Mouse (Mus musculus): ENCODE measurements at regions not wholly inside any gene's neighbourhood (a gene's known extent, or its start where the extent isn't known, plus 50 kb on each side); places are given as distances from the start of the nearest gene placed in this dataset.

- peak overlapping the region; percentile 33; the same call in 1 of the 2 replicates for H3K27ac ChIP-seq (ENCODE audit: low read depth)
- 0 out of 2 replicates have a peak overlapping the region, but pooled peaks have one; percentile 20 for H3K9ac ChIP-seq (ENCODE audit: low read length)
- no peaks in the 10 kb centered on the region for H3K36me3 ChIP-seq (ENCODE audit: control insufficient read depth, insufficient read depth, low read length)
- ATAC-seq (replicated peaks; ENCODE audit: low FRiP score, low TSS enrichment, low read depth) (peak; percentile 73), DNase-seq (ENCODE audit: low spot score) (peak; percentile 75)
- H3K9me3 ChIP-seq (ENCODE audit: control insufficient read depth, low read length) = no peaks in the 10 kb centered on the region
- H3K4me2 ChIP-seq (ENCODE audit: low read length) = peak overlapping the region; percentile 47
- 0 out of 2 replicates have a peak overlapping the region, but pooled peaks have one; percentile 4 for H3K4me3 ChIP-seq (ENCODE audit: low read depth, low read length)
- no peaks in the 10 kb centered on the region for H3K4me1 ChIP-seq (replicated peaks; ENCODE audit: control insufficient read depth, insufficient read depth, low read length)
- WGBS = 33% methylated on average over 26 of the region's 26 CpGs
- H3K27me3 ChIP-seq (replicated peaks; ENCODE audit: control insufficient read depth, insufficient read depth, low read length) = no peaks in the 10 kb centered on the region
Measured at GRCm38 (mm10) chr16:87245933-87246791, 107.8 kb upstream of the N6amt1 start.

GRCm38 (mm10) chr16:87245441-87245840, 108.5 kb upstream of the N6amt1 start:
- no peaks in the 10 kb centered on the region for H3K4me1 ChIP-seq (replicated peaks; ENCODE audit: control insufficient read depth, insufficient read depth, low read length)
- WGBS = 95% methylated on average over 7 of the region's 7 CpGs
- DNase-seq (ENCODE audit: low spot score) = no peak
- ATAC-seq (replicated peaks; ENCODE audit: low FRiP score, low TSS enrichment, low read depth) = no peak
- H3K36me3 ChIP-seq (ENCODE audit: control insufficient read depth, insufficient read depth, low read length) = no peaks in the 10 kb centered on the region
- H3K27me3 ChIP-seq (replicated peaks; ENCODE audit: control insufficient read depth, insufficient read depth, low read length) = no peaks in the 10 kb centered on the region
- H3K9me3 ChIP-seq (ENCODE audit: control insufficient read depth, low read length) = no peaks in the 10 kb centered on the region
- H3K4me2 ChIP-seq (ENCODE audit: low read length) = no peak overlapping the region
- no peak overlapping the region for H3K9ac ChIP-seq (ENCODE audit: low read length)
- no peak overlapping the region for H3K4me3 ChIP-seq (ENCODE audit: low read depth, low read length)
- H3K27ac ChIP-seq (ENCODE audit: low read depth) = no peak overlapping the region

- Histone ChIP-seq H3K9me3 (ENCODE audit: control insufficient read depth, low read length) (no peaks in the 10 kb centered on the region), H3K4me2 (ENCODE audit: low read length) (no peak overlapping the region), H3K27ac (ENCODE audit: low read depth) (no peak overlapping the region), H3K36me3 (ENCODE audit: control insufficient read depth, insufficient read depth, low read length) (no peaks in the 10 kb centered on the region), H3K4me1 (replicated peaks; ENCODE audit: control insufficient read depth, insufficient read depth, low read length) (no peaks in the 10 kb centered on the region), H3K4me3 (ENCODE audit: low read depth, low read length) (no peak overlapping the region), H3K9ac (ENCODE audit: low read length) (no peak overlapping the region), H3K27me3 (replicated peaks; ENCODE audit: control insufficient read depth, insufficient read depth, low read length) (no peaks in the 10 kb centered on the region)
- no peak for ATAC-seq (replicated peaks; ENCODE audit: low FRiP score, low TSS enrichment, low read depth)
- DNase-seq (ENCODE audit: low spot score) = no peak
- WGBS = 77% methylated on average over 7 of the region's 7 CpGs
Measured at GRCm38 (mm10) chr16:87242027-87242426, 112.0 kb upstream of the N6amt1 start.

GRCm38 (mm10) chr16:87239105-87239504, 114.9 kb upstream of the N6amt1 start:
- 65% methylated on average over 7 of the region's 7 CpGs for WGBS
- Histone ChIP-seq H3K4me3 (ENCODE audit: low read depth, low read length) (no peak overlapping the region), H3K36me3 (ENCODE audit: control insufficient read depth, insufficient read depth, low read length) (no peaks in the 10 kb centered on the region), H3K9me3 (ENCODE audit: control insufficient read depth, low read length) (no peaks in the 10 kb centered on the region), H3K27ac (ENCODE audit: low read depth) (no peak overlapping the region), H3K9ac (ENCODE audit: low read length) (no peak overlapping the region), H3K27me3 (replicated peaks; ENCODE audit: control insufficient read depth, insufficient read depth, low read length) (no peaks in the 10 kb centered on the region), H3K4me1 (replicated peaks; ENCODE audit: control insufficient read depth, insufficient read depth, low read length) (no peaks in the 10 kb centered on the region; the same call in 1 of the 2 replicates), H3K4me2 (ENCODE audit: low read length) (no peak overlapping the region)
- ATAC-seq (replicated peaks; ENCODE audit: low FRiP score, low TSS enrichment, low read depth) = 0 out of 2 replicates have a peak, but pooled peaks have one; percentile 19
- no peak for DNase-seq (ENCODE audit: low spot score)

- H3K9ac ChIP-seq (ENCODE audit: low read length) = no peak overlapping the region
- ATAC-seq (replicated peaks; ENCODE audit: low FRiP score, low TSS enrichment, low read depth) = no peak
- no peak for DNase-seq (ENCODE audit: low spot score)
- H3K4me2 ChIP-seq (ENCODE audit: low read length) = no peak overlapping the region
- H3K36me3 ChIP-seq (ENCODE audit: control insufficient read depth, insufficient read depth, low read length) = no peaks in the 10 kb centered on the region
- H3K27me3 ChIP-seq (replicated peaks; ENCODE audit: control insufficient read depth, insufficient read depth, low read length) = no peaks in the 10 kb centered on the region
- H3K4me1 ChIP-seq (replicated peaks; ENCODE audit: control insufficient read depth, insufficient read depth, low read length) = no peaks in the 10 kb centered on the region; the same call in 1 of the 2 replicates
- no peak overlapping the region for H3K27ac ChIP-seq (ENCODE audit: low read depth)
- H3K9me3 ChIP-seq (ENCODE audit: control insufficient read depth, low read length) = peaks cover 3% of the 10 kb centered on the region; the same call in 1 of the 2 replicates
- WGBS = 67% methylated on average over 4 of the region's 4 CpGs
- no peak overlapping the region for H3K4me3 ChIP-seq (ENCODE audit: low read depth, low read length)
Measured at GRCm38 (mm10) chr16:87234199-87234598, 119.8 kb upstream of the N6amt1 start.

GRCm38 (mm10) chr16:87225595-87225994, 128.4 kb upstream of the N6amt1 start:
- ATAC-seq (replicated peaks; ENCODE audit: low FRiP score, low TSS enrichment, low read depth) (no peak), DNase-seq (ENCODE audit: low spot score) (no peak)
- no peaks in the 10 kb centered on the region for H3K27me3 ChIP-seq (replicated peaks; ENCODE audit: control insufficient read depth, insufficient read depth, low read length)
- WGBS = 54% methylated on average over 10 of the region's 10 CpGs
- no peak overlapping the region for H3K9ac ChIP-seq (ENCODE audit: low read length)
- no peak overlapping the region for H3K27ac ChIP-seq (ENCODE audit: low read depth)
- H3K36me3 ChIP-seq (ENCODE audit: control insufficient read depth, insufficient read depth, low read length) = no peaks in the 10 kb centered on the region
- no peak overlapping the region for H3K4me3 ChIP-seq (ENCODE audit: low read depth, low read length)
- no peaks in the 10 kb centered on the region for H3K4me1 ChIP-seq (replicated peaks; ENCODE audit: control insufficient read depth, insufficient read depth, low read length)
- H3K9me3 ChIP-seq (ENCODE audit: control insufficient read depth, low read length) = no peaks in the 10 kb centered on the region
- H3K4me2 ChIP-seq (ENCODE audit: low read length) = no peak overlapping the region

- DNase-seq (ENCODE audit: low spot score) = no peak
- H3K27ac ChIP-seq (ENCODE audit: low read depth) = no peak overlapping the region
- no peak overlapping the region for H3K9ac ChIP-seq (ENCODE audit: low read length)
- no peaks in the 10 kb centered on the region for H3K4me1 ChIP-seq (replicated peaks; ENCODE audit: control insufficient read depth, insufficient read depth, low read length)
- no peaks in the 10 kb centered on the region for H3K36me3 ChIP-seq (ENCODE audit: control insufficient read depth, insufficient read depth, low read length)
- no peaks in the 10 kb centered on the region for H3K9me3 ChIP-seq (ENCODE audit: control insufficient read depth, low read length)
- no peak overlapping the region for H3K4me2 ChIP-seq (ENCODE audit: low read length)
- H3K4me3 ChIP-seq (ENCODE audit: low read depth, low read length) = no peak overlapping the region
- H3K27me3 ChIP-seq (replicated peaks; ENCODE audit: control insufficient read depth, insufficient read depth, low read length) = no peaks in the 10 kb centered on the region
- no peak for ATAC-seq (replicated peaks; ENCODE audit: low FRiP score, low TSS enrichment, low read depth)
- 81% methylated on average over 8 of the region's 8 CpGs for WGBS
Measured at GRCm38 (mm10) chr16:87225085-87225484, 128.9 kb upstream of the N6amt1 start.

GRCm38 (mm10) chr16:87224024-87224423, 130.0 kb upstream of the N6amt1 start:
- Histone ChIP-seq H3K9ac (ENCODE audit: low read length) (no peak overlapping the region), H3K27ac (ENCODE audit: low read depth) (no peak overlapping the region), H3K4me1 (replicated peaks; ENCODE audit: control insufficient read depth, insufficient read depth, low read length) (no peaks in the 10 kb centered on the region), H3K27me3 (replicated peaks; ENCODE audit: control insufficient read depth, insufficient read depth, low read length) (no peaks in the 10 kb centered on the region), H3K4me2 (ENCODE audit: low read length) (no peak overlapping the region), H3K4me3 (ENCODE audit: low read depth, low read length) (no peak overlapping the region), H3K9me3 (ENCODE audit: control insufficient read depth, low read length) (no peaks in the 10 kb centered on the region), H3K36me3 (ENCODE audit: control insufficient read depth, insufficient read depth, low read length) (no peaks in the 10 kb centered on the region)
- whole genome bisulfite sequencing = 84% methylated on average over 7 of the region's 7 CpGs
- no peak for DNase-seq (ENCODE audit: low spot score)
- ATAC-seq (replicated peaks; ENCODE audit: low FRiP score, low TSS enrichment, low read depth) = no peak

- H3K9me3 ChIP-seq (ENCODE audit: control insufficient read depth, low read length) = no peaks in the 10 kb centered on the region
- ATAC-seq (replicated peaks; ENCODE audit: low FRiP score, low TSS enrichment, low read depth) = no peak
- H3K27ac ChIP-seq (ENCODE audit: low read depth) = no peak overlapping the region
- H3K36me3 ChIP-seq (ENCODE audit: control insufficient read depth, insufficient read depth, low read length) = no peaks in the 10 kb centered on the region
- no peaks in the 10 kb centered on the region for H3K27me3 ChIP-seq (replicated peaks; ENCODE audit: control insufficient read depth, insufficient read depth, low read length)
- H3K4me3 ChIP-seq (ENCODE audit: low read depth, low read length) = no peak overlapping the region
- WGBS = 94% methylated on average over 5 of the region's 5 CpGs
- DNase-seq (ENCODE audit: low spot score) = no peak
- no peaks in the 10 kb centered on the region for H3K4me1 ChIP-seq (replicated peaks; ENCODE audit: control insufficient read depth, insufficient read depth, low read length)
- no peak overlapping the region for H3K4me2 ChIP-seq (ENCODE audit: low read length)
- H3K9ac ChIP-seq (ENCODE audit: low read length) = no peak overlapping the region
Measured at GRCm38 (mm10) chr16:87220611-87221010, 133.4 kb upstream of the N6amt1 start.

Data from intestine, embryonic 14.5 days (tissue).